Mouse (Mus musculus) kidney, postnatal 0 days (tissue): ENCODE results near the gene Rmnd5b. TPM values are rescaled to one million over a fixed set of nuclear protein-coding genes. Genes with fewer than 3 reads are reported as not detected.
"Not testable (repeated sequence)": the region's sequence is repeated elsewhere in the genome, so short reads cannot be mapped to it uniquely, and the experiment has no call there.

Source experiments
- ATAC-seq: fragments of 200-750 bp; cut with Nextera tagmentation; replicated peaks from 2 replicates; pipeline ENCODE4 v1.8.0; 2017; ENCODE audit warnings: low read depth, moderate number of reproducible peaks, moderate TSS enrichment, moderate library complexity; ENCODE audit not compliant: low FRiP score
- DNase-seq: peaks from one replicate; pipeline ENCODE4 v3.0.0-alpha.2; 2016; ENCODE audit warnings: low spot score
- H3K27ac ChIP-seq: fragments of 300-500 bp; sonication (generic); 2 replicates; pipeline ENCODE4 v1.5.1; 2014; ENCODE audit warnings: mild to moderate bottlenecking
- H3K27me3 ChIP-seq: fragments of 300-500 bp; sonication (generic); 2 replicates; pipeline ENCODE4 v1.6.1; 2014; ENCODE audit warnings: low read length, mixed read lengths; ENCODE audit not compliant: insufficient read depth
- H3K36me3 ChIP-seq: fragments of 300-500 bp; sonication (generic); 2 replicates; pipeline ENCODE4 v1.6.1; 2014; ENCODE audit warnings: low read length, mixed read lengths; ENCODE audit not compliant: insufficient read depth
- H3K4me1 ChIP-seq: fragments of 300-500 bp; sonication (generic); replicated peaks from 2 replicates; pipeline ENCODE4 v1.6.1; 2014; ENCODE audit warnings: antibody characterized with exemption, low read length, mixed read lengths; ENCODE audit not compliant: insufficient read depth
- H3K4me2 ChIP-seq: fragments of 300-500 bp; sonication (generic); 2 replicates; pipeline ENCODE4 v1.6.1; 2014; ENCODE audit warnings: mild to moderate bottlenecking, low read length, moderate library complexity, mixed read lengths
- H3K4me3 ChIP-seq: fragments of 300-500 bp; sonication (generic); replicated peaks from 2 replicates; pipeline ENCODE4 v1.5.1; 2014; ENCODE audit warnings: low read depth, low read length
- H3K9ac ChIP-seq: fragments of 300-500 bp; sonication (generic); 2 replicates; pipeline ENCODE4 v1.6.1; 2014; ENCODE audit warnings: low read depth, low read length
- H3K9me3 ChIP-seq: fragments of 300-500 bp; sonication (generic); replicated peaks from 2 replicates; pipeline ENCODE4 v1.6.1; 2016; ENCODE audit warnings: low read length, inconsistent platforms, mixed read lengths
- CTCF ChIP-seq: IDR thresholded peaks from 2 replicates; pipeline ENCODE4 v1.5.1; 2016; ENCODE audit warnings: antibody characterized with exemption, low read depth, mild to moderate bottlenecking, moderate library complexity
- WGBS: fragments of 180-500 bp; shearing (Covaris S2); extraction: QIAGEN DNeasy Blood & Tissue Kit; methylation state at CpG from one replicate; pipeline ENCODE4 v1.1.7; 2014; 5-methylcytosine and 5-hydroxymethylcytosine counted together
- polyA plus RNA-seq: library from polyadenylated mRNA; unstranded; fragments of >200 nt; fragmentation: Nextera tagmentation; extraction: Ambion mirVana; gene quantifications from 2 replicates; pipeline ENCODE4 v1.2.1, GENCODE M21; 2015

Gene Rmnd5b
- polyA plus RNA-seq, 1 experiment from 2014 or later: 40.8 TPM

DNA sequence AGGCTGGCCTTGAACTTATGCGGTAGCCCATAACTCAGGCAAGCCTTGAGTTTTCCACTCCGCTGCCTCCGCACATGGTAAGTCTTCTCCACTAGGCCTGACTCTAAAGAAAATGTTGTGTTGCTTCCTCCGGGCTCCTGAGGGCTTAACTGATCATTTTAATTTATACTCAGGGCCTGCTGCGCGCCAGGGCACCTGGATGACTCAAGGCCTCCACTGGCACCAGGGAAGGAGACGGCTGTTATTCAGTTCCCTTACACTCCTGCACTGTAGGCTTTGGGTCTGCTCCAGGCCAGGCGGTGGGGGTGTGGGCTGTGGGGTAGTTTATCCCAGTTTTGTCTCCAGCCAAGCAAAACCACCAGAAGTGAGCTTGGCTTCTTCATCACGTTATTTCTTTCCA is 37.6 kb upstream of the Rmnd5b start:
- Histone ChIP-seq H3K4me2 (no peak overlapping the region), H3K36me3 (no peaks in the 10 kb centered on the region), H3K27ac (no peak overlapping the region), H3K9ac (no peak overlapping the region), H3K9me3 (no peaks in the 10 kb centered on the region), H3K4me1 (no peaks in the 10 kb centered on the region), H3K27me3 (no peaks in the 10 kb centered on the region), H3K4me3 (no peak overlapping the region)
- WGBS: 67% methylated on average over 9 of the region's 9 CpGs
- no peak for DNase-seq
- no peak for TF ChIP-seq CTCF
- peak; percentile 63; the same call in 1 of the 2 replicates for ATAC-seq

DNA sequence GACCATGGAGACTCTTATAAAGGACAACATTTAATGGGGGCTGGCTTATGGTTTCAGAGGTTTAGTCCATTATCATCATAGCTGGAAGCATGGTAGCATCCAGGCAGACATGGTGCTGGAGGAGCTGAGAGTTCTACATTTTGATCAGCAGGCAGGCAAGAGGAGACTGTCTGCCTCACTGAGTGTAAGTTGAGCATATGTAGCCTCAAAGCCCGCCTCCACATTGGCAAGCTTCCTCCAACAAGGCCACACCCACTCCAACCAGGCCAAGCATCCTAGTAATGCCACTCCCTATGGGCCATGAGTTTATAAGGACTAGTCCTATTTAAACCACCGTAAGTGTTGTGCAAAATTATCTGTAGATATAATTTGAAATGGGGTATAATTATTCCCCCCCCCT is 35.7 kb upstream of the Rmnd5b start:
- DNase-seq (no peak), ATAC-seq (no peak)
- no peak overlapping the region for H3K27ac ChIP-seq
- H3K9me3 ChIP-seq: no peaks in the 10 kb centered on the region
- no peak for TF ChIP-seq CTCF
- no peaks in the 10 kb centered on the region for H3K27me3 ChIP-seq
- H3K4me2 ChIP-seq: no peak overlapping the region
- no peaks in the 10 kb centered on the region for H3K4me1 ChIP-seq
- no peak overlapping the region for H3K4me3 ChIP-seq
- WGBS: 81% methylated on average over 2 of the region's 2 CpGs
- no peak overlapping the region for H3K9ac ChIP-seq
- H3K36me3 ChIP-seq: no peaks in the 10 kb centered on the region

DNA sequence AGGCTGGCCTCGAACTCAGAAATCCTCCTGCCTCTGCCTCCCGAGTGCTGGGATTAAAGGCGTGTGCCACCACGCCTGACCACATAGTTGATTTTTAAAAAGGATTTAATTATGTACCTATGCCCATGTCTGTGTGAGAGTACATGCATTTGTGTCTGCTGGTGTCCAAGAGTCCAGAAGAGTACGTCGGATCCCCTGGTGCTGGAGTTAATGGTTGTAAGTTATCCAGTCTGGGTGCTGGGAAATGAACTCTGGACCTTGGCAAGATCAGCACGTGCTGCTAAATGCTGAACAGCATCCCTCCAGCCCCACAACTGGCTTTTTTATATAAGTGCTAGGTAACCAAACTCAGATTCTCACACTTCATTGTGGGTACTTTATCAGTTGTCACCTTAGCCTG is 35.1 kb upstream of the Rmnd5b start:
- no peaks in the 10 kb centered on the region for H3K9me3 ChIP-seq
- H3K9ac ChIP-seq: no peak overlapping the region
- H3K27me3 ChIP-seq: no peaks in the 10 kb centered on the region
- H3K4me1 ChIP-seq: no peaks in the 10 kb centered on the region
- WGBS: 87% methylated on average over 7 of the region's 7 CpGs
- H3K27ac ChIP-seq: no peak overlapping the region
- no peak for TF ChIP-seq CTCF
- no peaks in the 10 kb centered on the region for H3K36me3 ChIP-seq
- DNase-seq (no peak), ATAC-seq (no peak)
- H3K4me3 ChIP-seq: no peak overlapping the region
- no peak overlapping the region for H3K4me2 ChIP-seq

DNA sequence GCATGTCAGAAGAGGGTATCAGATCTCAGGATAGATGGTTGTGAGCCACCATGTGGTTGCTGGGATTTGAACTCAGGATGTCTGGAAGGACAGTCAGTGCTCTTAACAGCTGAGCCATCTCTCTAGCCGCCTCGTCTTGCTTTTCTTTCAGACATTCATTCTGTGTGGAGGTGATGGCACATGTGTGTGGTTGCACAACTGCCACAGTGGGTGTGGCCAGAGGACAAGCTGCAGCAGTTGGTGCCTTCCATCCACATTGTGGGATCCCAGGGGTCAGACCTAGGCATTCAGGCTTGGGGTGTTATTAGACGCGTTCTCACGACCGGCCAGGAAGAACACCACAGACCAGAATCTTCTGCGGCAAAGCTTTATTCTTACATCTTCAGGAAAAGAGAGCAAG is 29.1 kb upstream of the Rmnd5b start:
- H3K9me3 ChIP-seq, H3K4me2 ChIP-seq, H3K4me3 ChIP-seq, DNase-seq, H3K9ac ChIP-seq, ATAC-seq, H3K36me3 ChIP-seq, H3K27me3 ChIP-seq, H3K27ac ChIP-seq, H3K4me1 ChIP-seq: not testable (repeated sequence)
- WGBS: 94% methylated on average over 7 of the region's 7 CpGs

DNA sequence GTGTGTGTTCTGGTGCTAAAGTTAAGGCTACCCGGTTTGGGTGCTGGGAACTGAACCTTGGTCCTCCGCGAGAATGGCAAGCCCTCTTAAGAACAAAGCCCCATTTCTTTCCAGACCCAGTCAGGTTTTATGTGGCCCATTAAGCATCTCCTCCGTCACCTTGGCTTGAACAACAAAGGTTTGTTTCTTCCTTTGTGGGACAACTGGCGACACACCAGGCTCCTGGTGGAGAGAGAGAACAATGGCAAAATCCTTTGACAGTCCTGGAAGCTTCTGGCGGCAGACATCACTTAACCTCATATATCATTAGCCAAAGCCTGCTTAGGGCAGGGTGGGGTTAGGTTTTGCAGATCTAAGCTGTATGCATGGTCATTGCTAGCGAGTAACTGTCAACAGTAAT is 26.9 kb upstream of the Rmnd5b start:
- DNase-seq (no peak), ATAC-seq (no peak)
- Histone ChIP-seq H3K36me3 (no peaks in the 10 kb centered on the region), H3K4me2 (no peak overlapping the region), H3K27ac (no peak overlapping the region), H3K9me3 (no peaks in the 10 kb centered on the region), H3K4me3 (no peak overlapping the region), H3K4me1 (peaks cover 10% of the 10 kb centered on the region; the same call in 1 of the 2 replicates), H3K9ac (no peak overlapping the region), H3K27me3 (no peaks in the 10 kb centered on the region)
- TF ChIP-seq CTCF: no peak
- WGBS: 71% methylated on average over 7 of the region's 7 CpGs

DNA sequence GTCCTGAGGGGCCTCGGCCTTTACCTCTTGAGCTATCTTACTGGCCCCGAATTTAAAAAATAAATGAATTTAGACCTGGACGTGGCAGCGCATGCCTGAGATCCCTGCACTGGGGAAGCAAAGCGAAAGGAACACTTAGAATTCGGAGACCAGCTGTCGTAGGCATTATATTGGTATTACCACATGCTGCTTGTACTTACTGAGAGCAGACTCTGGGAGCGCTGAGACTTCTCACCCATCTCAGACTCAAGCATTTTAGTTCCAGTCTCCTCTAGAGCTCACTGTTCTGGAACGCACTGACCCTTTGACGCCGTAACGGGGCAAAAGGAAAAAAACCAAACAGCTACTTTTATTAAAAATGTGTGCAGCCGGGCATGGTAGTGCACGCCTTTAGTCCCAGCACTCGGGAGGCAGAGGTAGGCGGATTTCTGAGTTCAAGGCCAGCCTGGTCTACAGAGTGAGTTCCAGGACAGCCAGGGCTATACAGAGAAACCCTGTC is 26.2 kb upstream of the Rmnd5b start:
- H3K27ac ChIP-seq: no peak overlapping the region
- H3K4me2 ChIP-seq: no peak overlapping the region
- no peaks in the 10 kb centered on the region for H3K36me3 ChIP-seq
- no peak overlapping the region for H3K4me3 ChIP-seq
- 70% methylated on average over 16 of the region's 16 CpGs for WGBS
- DNase-seq: no peak
- no peak for ATAC-seq
- no peaks in the 10 kb centered on the region for H3K9me3 ChIP-seq
- H3K9ac ChIP-seq: no peak overlapping the region
- no peak for TF ChIP-seq CTCF
- H3K27me3 ChIP-seq: no peaks in the 10 kb centered on the region
- peaks cover 13% of the 10 kb centered on the region; the same call in 1 of the 2 replicates for H3K4me1 ChIP-seq

DNA sequence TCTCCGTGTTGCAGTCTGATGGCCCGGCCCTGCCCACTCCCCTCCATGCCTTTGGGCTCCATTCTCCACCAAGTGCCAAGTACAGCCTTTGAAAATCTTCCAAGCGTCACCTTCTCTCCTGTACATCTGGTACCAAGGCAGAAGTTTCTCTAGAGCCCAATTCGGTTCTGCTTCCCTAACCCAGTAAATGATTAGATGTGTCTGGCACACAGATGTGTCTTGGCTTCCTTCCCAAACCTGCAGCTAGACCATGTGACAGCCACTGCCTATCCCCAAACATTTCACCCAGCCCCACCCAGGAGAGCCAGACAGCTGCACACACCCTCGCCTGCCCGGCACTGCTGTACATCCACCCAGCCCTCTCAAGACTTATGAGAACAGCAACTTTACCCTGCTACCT is 23.0 kb upstream of the Rmnd5b start:
- Histone ChIP-seq H3K4me1 (peaks cover 13% of the 10 kb centered on the region; the same call in 1 of the 2 replicates), H3K9me3 (no peaks in the 10 kb centered on the region), H3K9ac (no peak overlapping the region; the same call in 1 of the 2 replicates), H3K27ac (peak overlapping the region; percentile 48; the same call in 1 of the 2 replicates), H3K27me3 (no peaks in the 10 kb centered on the region), H3K36me3 (no peaks in the 10 kb centered on the region), H3K4me2 (no peak overlapping the region), H3K4me3 (no peak overlapping the region)
- 32% methylated on average over 6 of the region's 6 CpGs for WGBS
- DNase-seq (peak; percentile 50), ATAC-seq (peak; percentile 80)
- no peak for TF ChIP-seq CTCF
